18 mouse cellular contexts compared by ENCODE assay signal in the genomic region with DNA sequence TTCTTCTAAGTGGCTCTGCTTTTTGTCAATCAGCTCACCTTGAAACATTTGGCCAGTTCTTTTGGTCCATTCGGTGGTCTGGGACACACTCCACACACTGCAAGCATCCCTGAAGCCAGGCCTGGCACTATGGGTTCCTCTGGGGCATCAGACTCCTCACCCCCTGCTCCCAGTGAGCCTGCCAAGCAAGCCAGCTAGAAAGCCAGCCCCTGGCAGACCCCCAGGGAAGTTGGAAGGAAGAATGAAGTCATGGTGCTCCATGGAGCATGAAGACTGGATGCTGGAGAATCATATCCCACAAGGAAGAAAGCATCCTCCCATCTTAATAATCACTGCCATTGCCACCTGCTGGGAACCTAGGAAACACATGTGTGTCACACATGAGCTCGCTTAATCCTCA. TPM values are rescaled to one million over a fixed set of nuclear protein-coding genes. Genes with fewer than 3 reads are reported as not detected.
"Had no signal": no experiment of that assay in that cellular context is flagged by ENCODE, and none has a peak within 500 bp of the region (broad histone marks: within the 10 kb centered on the region; RNA-seq: fewer than 3 reads in every experiment).

No protein-coding gene starts in this region.

- DNase-seq: liver, postnatal 0 days; lung, adult 2 months; lung, postnatal 14 days; lung, postnatal 36 days; midbrain, embryonic 14.5 days; right cerebral cortex, postnatal 14 days; thymus, adult 2 months; thymus, postnatal 14 days; thymus, postnatal 36 days had no signal

- H3K27me3 ChIP-seq: lung, embryonic 15.5 days; neural tube, embryonic 12.5 days; stomach, embryonic 15.5 days had no signal

- ATAC-seq: liver, postnatal 0 days; midbrain, embryonic 16.5 days had no signal

RNA-seq across cellular contexts. Expression of gene Slc26a9, which starts 4.8 kb away (rescaled TPM):
- total RNA-seq: monocyte, adult 5-6 weeks; neutrophil, adult 5-6 weeks had no signal
- polyA plus RNA-seq: liver, embryonic 15.5 days; liver, postnatal 0 days; macrophage; midbrain, embryonic 12.5 days; neural tube, embryonic 12.5 days had no signal

RNA-seq across cellular contexts. Expression of gene Pm20d1, which starts 48.5 kb away (rescaled TPM):
- total RNA-seq: monocyte, adult 5-6 weeks; neutrophil, adult 5-6 weeks had no signal
- polyA plus RNA-seq: macrophage had no signal
